Mouse (Mus musculus): ENCODE results near the gene Scyl1. TPM values are rescaled to one million over a fixed set of nuclear protein-coding genes. Genes with fewer than 3 reads are reported as not detected.

The Scyl1 gene
- polyA plus RNA-seq, 1 experiment, result 38.8 TPM

DNA sequence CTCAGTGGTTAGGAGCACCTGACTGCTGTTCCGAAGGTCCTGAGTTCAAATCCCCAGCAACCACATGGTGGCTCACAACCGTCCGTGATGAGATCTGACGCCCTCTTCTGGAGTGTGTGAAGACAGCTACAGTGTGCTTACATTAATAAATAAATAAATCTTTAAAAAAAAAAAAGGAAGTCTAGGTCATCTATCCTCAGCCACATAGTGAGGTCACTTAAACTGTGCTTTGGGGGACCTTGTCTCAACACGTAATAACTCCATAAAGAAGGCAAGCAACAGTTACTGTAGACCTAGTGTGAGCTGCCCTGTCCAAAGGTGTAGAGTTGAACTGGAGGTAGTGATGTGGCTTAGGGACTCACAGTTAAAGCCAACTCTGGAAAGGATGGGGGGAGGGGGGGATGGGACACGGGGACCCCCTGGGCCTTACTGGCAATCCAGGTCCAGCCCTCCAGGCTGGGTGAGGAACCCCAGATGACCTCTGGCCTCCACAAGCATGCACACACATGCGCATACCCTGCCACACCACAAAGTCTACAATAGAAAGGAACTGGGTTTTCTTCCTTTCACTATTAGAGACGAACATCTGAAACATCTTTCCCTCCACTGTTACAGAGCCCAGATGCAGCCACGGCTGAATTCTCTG, 6.3 kb upstream of the Scyl1 start:
- H3K27ac ChIP-seq (ENCODE audit: control insufficient read depth, insufficient read depth, low read depth, low read length, poor library complexity), result no peak overlapping the region
- no peak for TF ChIP-seq POLR2A (IDR thresholded peaks at IDR 0.05; ENCODE audit: borderline replicate concordance, control insufficient read depth, low read depth, low read length)
- no peak for TF ChIP-seq CTCF (IDR thresholded peaks at IDR 0.05; ENCODE audit: control insufficient read depth, insufficient read depth, low read length)
- H3K4me3 ChIP-seq (replicated peaks; ENCODE audit: control insufficient read depth, low read depth, low read length), result no peak overlapping the region
- no peaks in the 10 kb centered on the region for H3K4me1 ChIP-seq (ENCODE audit: control insufficient read depth, insufficient read depth, low read length)
- 54% methylated on average over 9 of the region's 9 CpGs for WGBS

DNA sequence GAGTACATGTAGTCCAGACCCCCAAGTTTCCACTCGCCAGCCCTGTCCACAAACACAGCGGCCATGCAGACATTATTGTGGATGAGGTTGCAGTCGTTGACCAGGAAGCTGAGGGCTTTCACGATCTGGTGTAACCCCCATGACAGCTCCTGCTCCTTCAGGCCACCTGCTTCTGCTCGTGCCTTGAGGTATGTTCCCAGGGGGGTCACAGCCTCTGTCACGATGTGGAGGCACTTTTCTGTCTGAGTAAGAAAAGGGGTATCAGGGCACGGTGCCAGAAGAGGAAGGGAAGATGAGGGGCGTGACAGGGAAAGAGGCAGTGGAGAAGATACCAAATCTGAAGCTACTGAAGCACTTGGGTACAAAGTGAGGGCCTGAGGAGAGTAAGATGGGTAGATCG, 908 bp downstream of the Scyl1 start:
- TF ChIP-seq CTCF (IDR thresholded peaks at IDR 0.05; ENCODE audit: control insufficient read depth, insufficient read depth, low read length), result no peak
- TF ChIP-seq POLR2A (IDR thresholded peaks at IDR 0.05; ENCODE audit: borderline replicate concordance, control insufficient read depth, low read depth, low read length), result no peak
- WGBS, result 35% methylated on average over 9 of the region's 9 CpGs
- Histone ChIP-seq H3K4me3 (replicated peaks; ENCODE audit: control insufficient read depth, low read depth, low read length) (peak overlapping the region; percentile 78), H3K4me1 (ENCODE audit: control insufficient read depth, insufficient read depth, low read length) (peaks cover 2% of the 10 kb centered on the region; the same call in 1 of the 2 replicates), H3K27ac (ENCODE audit: control insufficient read depth, insufficient read depth, low read depth, low read length, poor library complexity) (peak overlapping the region; percentile 46; the same call in 1 of the 2 replicates)

DNA sequence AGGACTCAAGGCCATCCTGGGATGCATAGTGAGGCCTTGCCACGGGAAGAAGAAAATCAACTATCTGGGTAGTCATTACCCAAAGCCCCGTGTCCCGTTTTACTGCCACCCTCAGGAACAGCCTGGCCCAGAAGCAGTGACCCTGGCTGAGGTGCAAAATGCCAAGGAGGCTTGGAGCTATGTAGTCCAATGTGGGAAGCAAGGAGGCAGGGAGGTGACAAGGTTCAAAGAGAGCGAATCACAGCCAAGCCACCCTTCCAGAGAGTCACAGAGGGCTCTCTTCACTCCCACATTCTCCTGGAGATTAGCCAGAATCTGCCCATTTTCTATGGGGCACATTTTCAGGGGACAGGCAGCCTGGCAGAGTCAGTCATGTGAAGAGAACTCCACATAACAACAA, 3.9 kb downstream of the Scyl1 start:
- WGBS, result 83% methylated on average over 4 of the region's 4 CpGs
- H3K4me1 ChIP-seq (ENCODE audit: control insufficient read depth, insufficient read depth, low read length), result peaks cover 2% of the 10 kb centered on the region; the same call in 1 of the 2 replicates
- H3K4me3 ChIP-seq (replicated peaks; ENCODE audit: control insufficient read depth, low read depth, low read length), result no peak overlapping the region
- H3K27ac ChIP-seq (ENCODE audit: control insufficient read depth, insufficient read depth, low read depth, low read length, poor library complexity), result no peak overlapping the region
- TF ChIP-seq POLR2A (IDR thresholded peaks at IDR 0.05; ENCODE audit: borderline replicate concordance, control insufficient read depth, low read depth, low read length), result no peak
- TF ChIP-seq CTCF (IDR thresholded peaks at IDR 0.05; ENCODE audit: control insufficient read depth, insufficient read depth, low read length), result no peak

DNA sequence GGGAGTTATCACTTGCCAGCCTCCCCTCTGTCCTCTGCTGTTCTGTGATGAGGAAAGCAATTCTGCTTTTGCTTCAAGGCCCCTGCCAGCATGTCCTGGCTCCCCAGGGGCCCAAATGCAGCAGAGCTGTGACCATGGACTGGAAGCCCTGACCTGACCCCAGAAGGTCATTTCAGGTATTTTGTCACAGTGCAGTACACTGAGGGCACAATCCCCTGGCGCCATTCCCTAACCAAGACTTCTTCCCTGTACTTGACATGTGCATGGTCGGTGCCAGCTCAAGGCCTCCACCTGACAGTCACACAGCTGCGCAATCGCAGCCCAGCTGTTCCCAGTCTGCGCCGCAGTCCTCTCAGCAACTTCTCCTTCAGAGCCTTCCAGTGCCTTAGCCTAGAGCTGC, 8.1 kb downstream of the Scyl1 start:
- Histone ChIP-seq H3K4me3 (replicated peaks; ENCODE audit: control insufficient read depth, low read depth, low read length) (no peak overlapping the region), H3K4me1 (ENCODE audit: control insufficient read depth, insufficient read depth, low read length) (no peaks in the 10 kb centered on the region), H3K27ac (ENCODE audit: control insufficient read depth, insufficient read depth, low read depth, low read length, poor library complexity) (no peak overlapping the region)
- WGBS, result 82% methylated on average over 6 of the region's 6 CpGs
- no peak for TF ChIP-seq POLR2A (IDR thresholded peaks at IDR 0.05; ENCODE audit: borderline replicate concordance, control insufficient read depth, low read depth, low read length)
- no peak for TF ChIP-seq CTCF (IDR thresholded peaks at IDR 0.05; ENCODE audit: control insufficient read depth, insufficient read depth, low read length)

DNA sequence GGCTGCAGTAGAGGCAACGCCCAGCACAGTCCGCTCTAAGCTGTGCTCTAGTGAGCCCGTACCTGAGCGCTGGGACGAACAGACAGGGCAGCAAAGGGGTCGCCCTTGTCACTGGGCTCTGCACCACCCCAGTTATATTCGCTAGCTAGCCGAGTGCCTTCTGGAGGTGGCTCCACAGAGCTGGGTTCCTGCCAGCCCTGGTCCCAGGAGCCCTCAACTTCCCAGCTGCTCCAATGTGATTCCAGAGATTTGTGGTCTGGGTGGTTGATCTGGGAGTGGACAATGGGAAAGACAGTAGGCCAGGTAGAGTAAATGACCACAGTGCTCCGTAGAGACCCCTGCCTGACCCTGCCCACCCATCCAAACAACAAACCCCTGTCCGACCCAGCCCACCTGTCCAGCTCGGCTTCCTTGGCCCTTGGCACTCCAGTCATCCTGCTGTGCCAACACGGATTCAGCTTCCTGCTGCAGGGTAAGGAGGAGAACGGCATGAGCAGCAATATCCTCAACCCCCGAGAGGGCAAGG, 12.3 kb downstream of the Scyl1 start:
- no peaks in the 10 kb centered on the region for H3K4me1 ChIP-seq (ENCODE audit: control insufficient read depth, insufficient read depth, low read length)
- no peak overlapping the region for H3K4me3 ChIP-seq (replicated peaks; ENCODE audit: control insufficient read depth, low read depth, low read length)
- TF ChIP-seq POLR2A (IDR thresholded peaks at IDR 0.05; ENCODE audit: borderline replicate concordance, control insufficient read depth, low read depth, low read length) (no peak), CTCF (IDR thresholded peaks at IDR 0.05; ENCODE audit: control insufficient read depth, insufficient read depth, low read length) (no peak)
- 90% methylated on average over 14 of the region's 14 CpGs for WGBS
- H3K27ac ChIP-seq (ENCODE audit: control insufficient read depth, insufficient read depth, low read depth, low read length, poor library complexity), result no peak overlapping the region

GRCm38 (mm10) chr19:5756991-5757636, 14.1 kb downstream of the Scyl1 start:
- H3K4me1 ChIP-seq (ENCODE audit: control insufficient read depth, insufficient read depth, low read length), result no peaks in the 10 kb centered on the region
- H3K27ac ChIP-seq (ENCODE audit: control insufficient read depth, insufficient read depth, low read depth, low read length, poor library complexity), result no peak overlapping the region
- no peak for TF ChIP-seq CTCF (IDR thresholded peaks at IDR 0.05; ENCODE audit: control insufficient read depth, insufficient read depth, low read length)
- no peak for TF ChIP-seq POLR2A (IDR thresholded peaks at IDR 0.05; ENCODE audit: borderline replicate concordance, control insufficient read depth, low read depth, low read length)
- no peak overlapping the region for H3K4me3 ChIP-seq (replicated peaks; ENCODE audit: control insufficient read depth, low read depth, low read length)
- 51% methylated on average over 36 of the region's 36 CpGs for WGBS

- Histone ChIP-seq H3K4me1 (ENCODE audit: control insufficient read depth, insufficient read depth, low read length) (no peaks in the 10 kb centered on the region), H3K27ac (ENCODE audit: control insufficient read depth, insufficient read depth, low read depth, low read length, poor library complexity) (no peak overlapping the region), H3K4me3 (replicated peaks; ENCODE audit: control insufficient read depth, low read depth, low read length) (no peak overlapping the region)
- no peak; the same call in 1 of the 2 replicates for TF ChIP-seq POLR2A (IDR thresholded peaks at IDR 0.05; ENCODE audit: borderline replicate concordance, control insufficient read depth, low read depth, low read length)
- TF ChIP-seq CTCF (IDR thresholded peaks at IDR 0.05; ENCODE audit: control insufficient read depth, insufficient read depth, low read length), result no peak
- WGBS, result 48% methylated on average over 29 of the region's 29 CpGs
These were observed 14.8 kb downstream of the Scyl1 start for GRCm38 (mm10) chr19:5756321-5756985.

DNA sequence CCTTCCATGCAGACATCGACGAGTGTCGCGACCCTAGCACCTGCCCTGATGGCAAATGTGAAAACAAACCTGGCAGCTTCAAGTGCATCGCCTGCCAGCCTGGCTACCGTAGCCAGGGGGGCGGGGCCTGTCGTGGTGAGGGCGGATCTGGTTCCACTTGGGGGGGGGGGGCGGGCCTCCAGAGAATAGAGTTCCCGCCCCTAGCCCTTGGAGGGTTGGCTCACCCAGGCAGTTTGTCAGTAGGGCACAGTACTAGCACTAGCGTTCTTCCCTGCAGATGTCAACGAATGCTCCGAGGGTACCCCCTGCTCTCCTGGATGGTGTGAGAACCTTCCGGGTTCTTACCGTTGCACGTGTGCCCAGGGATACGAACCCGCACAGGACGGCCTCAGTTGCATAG, 19.5 kb downstream of the Scyl1 start:
- TF ChIP-seq CTCF (IDR thresholded peaks at IDR 0.05; ENCODE audit: control insufficient read depth, insufficient read depth, low read length), result no peak
- no peak for TF ChIP-seq POLR2A (IDR thresholded peaks at IDR 0.05; ENCODE audit: borderline replicate concordance, control insufficient read depth, low read depth, low read length)
- H3K4me1 ChIP-seq (ENCODE audit: control insufficient read depth, insufficient read depth, low read length), result no peaks in the 10 kb centered on the region
- H3K27ac ChIP-seq (ENCODE audit: control insufficient read depth, insufficient read depth, low read depth, low read length, poor library complexity), result no peak overlapping the region
- 65% methylated on average over 20 of the region's 20 CpGs for WGBS
- H3K4me3 ChIP-seq (replicated peaks; ENCODE audit: control insufficient read depth, low read depth, low read length), result no peak overlapping the region
